Mouse (Mus musculus) cerebellum, adult 18-20 months (tissue): Measurements from ENCODE around the gene Ubr7.

ENCODE experiments used
- DNase-seq, 2 experiments: peaks; one replicate each; pipeline ENCODE4 v3.0.0; 2021

Gene Ubr7

GRCm38 (mm10) chr12:102757689-102758402 lies at the start of gene Ubr7, which contains the start of the genes Gm28051 and Gon7:
TSS of gene Ubr7 (plus strand) at chr12:102757967.
TSS of gene Gm28051 (minus strand) at chr12:102757765.
TSS of gene Gon7 (minus strand) at chr12:102757803.
- peak; percentile 96 to 99 for DNase-seq

GRCm38 (mm10) chr12:102708220-102708619 lies 49.5 kb upstream of the Ubr7 start:
- DNase-seq: no peak

- no peak for DNase-seq
These were observed 47.9 kb upstream of the Ubr7 start for GRCm38 (mm10) chr12:102709896-102710295.

GRCm38 (mm10) chr12:102710851-102711375 lies 46.9 kb upstream of the Ubr7 start:
- DNase-seq: peak; percentile 91 to 95

GRCm38 (mm10) chr12:102713153-102713865 lies 44.5 kb upstream of the Ubr7 start:
- no peak for DNase-seq

- no peak for DNase-seq
These were observed 43.7 kb upstream of the Ubr7 start for GRCm38 (mm10) chr12:102714116-102714515.

- DNase-seq: no peak
These were observed 42.9 kb upstream of the Ubr7 start for GRCm38 (mm10) chr12:102714654-102715395.

GRCm38 (mm10) chr12:102719552-102720315 lies 38.0 kb upstream of the Ubr7 start:
- DNase-seq: peak; percentile 59 to 70

GRCm38 (mm10) chr12:102722451-102722850 lies 35.3 kb upstream of the Ubr7 start:
- DNase-seq: no peak

- no peak for DNase-seq
These were observed 34.8 kb upstream of the Ubr7 start for GRCm38 (mm10) chr12:102722966-102723365.

- no peak for DNase-seq
These were observed 33.9 kb upstream of the Ubr7 start for GRCm38 (mm10) chr12:102723861-102724260.

GRCm38 (mm10) chr12:102725146-102725545 lies 32.6 kb upstream of the Ubr7 start:
- DNase-seq: no peak

- DNase-seq: no peak
These were observed 32.0 kb upstream of the Ubr7 start for GRCm38 (mm10) chr12:102725761-102726175.

- peak; percentile 73 to 84 for DNase-seq
These were observed 27.6 kb upstream of the Ubr7 start for GRCm38 (mm10) chr12:102729855-102730797.

- no peak for DNase-seq
These were observed 26.8 kb upstream of the Ubr7 start for GRCm38 (mm10) chr12:102730798-102731619.

- DNase-seq: peak in 1 of 2 experiments; percentile 49
These were observed 24.4 kb upstream of the Ubr7 start for GRCm38 (mm10) chr12:102733381-102733780.

GRCm38 (mm10) chr12:102739096-102739495 lies 18.7 kb upstream of the Ubr7 start:
- DNase-seq: no peak

- peak in 1 of 2 experiments; percentile 31 for DNase-seq
These were observed 17.5 kb upstream of the Ubr7 start for GRCm38 (mm10) chr12:102740285-102740684.

- no peak for DNase-seq
These were observed 15.7 kb upstream of the Ubr7 start for GRCm38 (mm10) chr12:102742056-102742455.

- DNase-seq: peak in 1 of 2 experiments; percentile 33
These were observed 14.7 kb upstream of the Ubr7 start for GRCm38 (mm10) chr12:102743036-102743588.
